Mouse (Mus musculus): ENCODE data around the gene Trim17. TPM values are rescaled to one million over a fixed set of nuclear protein-coding genes. Genes with fewer than 3 reads are reported as not detected.

The Trim17 gene
- polyA plus RNA-seq, 1 experiment from 2014 or later: 0.51 TPM

GRCm38 (mm10) chr11:58938322-58939087, 16.0 kb upstream of the Trim17 start, which contains the start of gene Rnf187:
Gene Rnf187 (minus strand): TSS chr11:58938916.
- peaks cover 32% of the 10 kb centered on the region for H3K36me3 ChIP-seq (ENCODE audit: control insufficient read depth, insufficient read depth, low read length)
- WGBS: under 1% methylated on average over 34 of the region's 95 CpGs
- peaks cover 13% of the 10 kb centered on the region for H3K4me1 ChIP-seq (ENCODE audit: control insufficient read depth, insufficient read depth, low read length)
- peak; percentile 99 for ATAC-seq (ENCODE audit: low read depth)
- H3K27ac ChIP-seq (replicated peaks; ENCODE audit: low read depth, low read length): peak within 1 kb of the TSS; percentile 94
- no peaks in the 10 kb centered on the region for H3K27me3 ChIP-seq (replicated peaks; ENCODE audit: control insufficient read depth, insufficient read depth, low read length)
- peak within 1 kb of the TSS; percentile 96 for H3K9ac ChIP-seq (ENCODE audit: low read depth, low read length)
- H3K4me2 ChIP-seq (ENCODE audit: low read depth, low read length): peak within 1 kb of the TSS; percentile 76
- no peaks in the 10 kb centered on the region for H3K9me3 ChIP-seq (ENCODE audit: control insufficient read depth, low read length)
- peak within 1 kb of the TSS; percentile 98 for H3K4me3 ChIP-seq (ENCODE audit: low read depth, low read length)
- DNase-seq (ENCODE audit: low spot score): peak; percentile 96

GRCm38 (mm10) chr11:58939088-58939439, 15.4 kb upstream of the Trim17 start:
- Histone ChIP-seq H3K4me1 (ENCODE audit: control insufficient read depth, insufficient read depth, low read length) (peaks cover 13% of the 10 kb centered on the region), H3K27me3 (replicated peaks; ENCODE audit: control insufficient read depth, insufficient read depth, low read length) (no peaks in the 10 kb centered on the region), H3K9me3 (ENCODE audit: control insufficient read depth, low read length) (no peaks in the 10 kb centered on the region), H3K4me2 (ENCODE audit: low read depth, low read length) (peak overlapping the region; percentile 76), H3K4me3 (ENCODE audit: low read depth, low read length) (peak overlapping the region; percentile 98), H3K27ac (replicated peaks; ENCODE audit: low read depth, low read length) (peak overlapping the region; percentile 94), H3K36me3 (ENCODE audit: control insufficient read depth, insufficient read depth, low read length) (peaks cover 26% of the 10 kb centered on the region), H3K9ac (ENCODE audit: low read depth, low read length) (peak overlapping the region; percentile 96)
- ATAC-seq (ENCODE audit: low read depth) (no peak), DNase-seq (ENCODE audit: low spot score) (no peak)
- 16% methylated on average over 6 of the region's 6 CpGs for WGBS

GRCm38 (mm10) chr11:58944136-58944535, 10.3 kb upstream of the Trim17 start:
- H3K4me2 ChIP-seq (ENCODE audit: low read depth, low read length): no peak overlapping the region
- no peaks in the 10 kb centered on the region for H3K36me3 ChIP-seq (ENCODE audit: control insufficient read depth, insufficient read depth, low read length)
- no peaks in the 10 kb centered on the region; the same call in 1 of the 2 replicates for H3K27me3 ChIP-seq (replicated peaks; ENCODE audit: control insufficient read depth, insufficient read depth, low read length)
- H3K4me1 ChIP-seq (ENCODE audit: control insufficient read depth, insufficient read depth, low read length): peaks cover 7% of the 10 kb centered on the region
- no peaks in the 10 kb centered on the region for H3K9me3 ChIP-seq (ENCODE audit: control insufficient read depth, low read length)
- no peak overlapping the region for H3K9ac ChIP-seq (ENCODE audit: low read depth, low read length)
- WGBS: 75% methylated on average over 5 of the region's 5 CpGs
- H3K27ac ChIP-seq (replicated peaks; ENCODE audit: low read depth, low read length): no peak overlapping the region
- no peak for ATAC-seq (ENCODE audit: low read depth)
- H3K4me3 ChIP-seq (ENCODE audit: low read depth, low read length): no peak overlapping the region
- no peak for DNase-seq (ENCODE audit: low spot score)

- ATAC-seq (ENCODE audit: low read depth) (no peak), DNase-seq (ENCODE audit: low spot score) (no peak)
- Histone ChIP-seq H3K4me1 (ENCODE audit: control insufficient read depth, insufficient read depth, low read length) (peaks cover 5% of the 10 kb centered on the region), H3K9ac (ENCODE audit: low read depth, low read length) (no peak overlapping the region; the same call in 1 of the 2 replicates), H3K4me2 (ENCODE audit: low read depth, low read length) (0 out of 2 replicates have a peak overlapping the region, but pooled peaks have one; percentile 73), H3K27ac (replicated peaks; ENCODE audit: low read depth, low read length) (no peak overlapping the region), H3K9me3 (ENCODE audit: control insufficient read depth, low read length) (no peaks in the 10 kb centered on the region), H3K27me3 (replicated peaks; ENCODE audit: control insufficient read depth, insufficient read depth, low read length) (peaks cover 12% of the 10 kb centered on the region), H3K4me3 (ENCODE audit: low read depth, low read length) (no peak overlapping the region), H3K36me3 (ENCODE audit: control insufficient read depth, insufficient read depth, low read length) (no peaks in the 10 kb centered on the region)
- 78% methylated on average over 3 of the region's 3 CpGs for WGBS
These were observed 7.2 kb upstream of the Trim17 start for GRCm38 (mm10) chr11:58947306-58947705.

GRCm38 (mm10) chr11:58947798-58948528, 6.5 kb upstream of the Trim17 start:
- WGBS: 13% methylated on average over 23 of the region's 23 CpGs
- Histone ChIP-seq H3K4me1 (ENCODE audit: control insufficient read depth, insufficient read depth, low read length) (peaks cover 5% of the 10 kb centered on the region), H3K36me3 (ENCODE audit: control insufficient read depth, insufficient read depth, low read length) (no peaks in the 10 kb centered on the region), H3K27me3 (replicated peaks; ENCODE audit: control insufficient read depth, insufficient read depth, low read length) (peaks cover 12% of the 10 kb centered on the region), H3K9ac (ENCODE audit: low read depth, low read length) (peak overlapping the region; percentile 65), H3K4me2 (ENCODE audit: low read depth, low read length) (peak overlapping the region; percentile 73), H3K4me3 (ENCODE audit: low read depth, low read length) (peak overlapping the region; percentile 47), H3K27ac (replicated peaks; ENCODE audit: low read depth, low read length) (peak overlapping the region; percentile 87), H3K9me3 (ENCODE audit: control insufficient read depth, low read length) (no peaks in the 10 kb centered on the region)
- DNase-seq (ENCODE audit: low spot score) (peak; percentile 71), ATAC-seq (ENCODE audit: low read depth) (peak; percentile 44)

- Histone ChIP-seq H3K4me3 (ENCODE audit: low read depth, low read length) (peak within 1 kb of the TSS; percentile 47), H3K27ac (replicated peaks; ENCODE audit: low read depth, low read length) (peak within 1 kb of the TSS; percentile 87), H3K4me2 (ENCODE audit: low read depth, low read length) (peak within 1 kb of the TSS; percentile 73), H3K9ac (ENCODE audit: low read depth, low read length) (peak within 1 kb of the TSS; percentile 70), H3K9me3 (ENCODE audit: control insufficient read depth, low read length) (no peaks in the 10 kb centered on the region), H3K27me3 (replicated peaks; ENCODE audit: control insufficient read depth, insufficient read depth, low read length) (peaks cover 12% of the 10 kb centered on the region), H3K4me1 (ENCODE audit: control insufficient read depth, insufficient read depth, low read length) (peaks cover 8% of the 10 kb centered on the region), H3K36me3 (ENCODE audit: control insufficient read depth, insufficient read depth, low read length) (no peaks in the 10 kb centered on the region)
- 1% methylated on average over 37 of the region's 48 CpGs for WGBS
- ATAC-seq (ENCODE audit: low read depth) (peak; percentile 92), DNase-seq (ENCODE audit: low spot score) (peak; percentile 97)
These were observed 5.7 kb upstream of the Trim17 start, which contains the start of gene Hist3h2ba for GRCm38 (mm10) chr11:58948542-58949479. Gene Hist3h2ba (plus strand): TSS chr11:58948920.

- peaks cover 8% of the 10 kb centered on the region for H3K4me1 ChIP-seq (ENCODE audit: control insufficient read depth, insufficient read depth, low read length)
- peak; percentile 45; the same call in 1 of the 2 replicates for ATAC-seq (ENCODE audit: low read depth)
These were observed 4.7 kb upstream of the Trim17 start for GRCm38 (mm10) chr11:58949480-58950431.

More at GRCm38 (mm10) chr11:58949480-58950431, 4.7 kb upstream of the Trim17 start:
- Histone ChIP-seq H3K36me3 (ENCODE audit: control insufficient read depth, insufficient read depth, low read length) (no peaks in the 10 kb centered on the region), H3K27me3 (replicated peaks; ENCODE audit: control insufficient read depth, insufficient read depth, low read length) (peaks cover 12% of the 10 kb centered on the region), H3K4me3 (ENCODE audit: low read depth, low read length) (peak overlapping the region; percentile 47), H3K9me3 (ENCODE audit: control insufficient read depth, low read length) (no peaks in the 10 kb centered on the region), H3K27ac (replicated peaks; ENCODE audit: low read depth, low read length) (peak overlapping the region; percentile 87), H3K9ac (ENCODE audit: low read depth, low read length) (peak overlapping the region; percentile 70), H3K4me2 (ENCODE audit: low read depth, low read length) (peak overlapping the region; percentile 73)
- WGBS: 5% methylated on average over 20 of the region's 20 CpGs
- peak; percentile 89 for DNase-seq (ENCODE audit: low spot score)
